Mouse (Mus musculus) layer of hippocampus, adult 11-12 months (tissue): ENCODE measurements around the gene Slc10a7.

Experiments used
- DNase-seq: peaks from one replicate; pipeline ENCODE4 v3.0.0; 2022; ENCODE audit warnings: low spot score

Gene Slc10a7

GRCm38 (mm10) chr8:78738304-78738703, 229.2 kb downstream of the Slc10a7 start:
- no peak for DNase-seq

GRCm38 (mm10) chr8:78740936-78741335, 231.8 kb downstream of the Slc10a7 start:
- DNase-seq: no peak

- no peak for DNase-seq
Observed at GRCm38 (mm10) chr8:78741496-78741895, 232.3 kb downstream of the Slc10a7 start.

- no peak for DNase-seq
Observed at GRCm38 (mm10) chr8:78741965-78742364, 232.8 kb downstream of the Slc10a7 start.

- DNase-seq: peak; percentile 50
Observed at GRCm38 (mm10) chr8:78742453-78742852, 233.3 kb downstream of the Slc10a7 start.

GRCm38 (mm10) chr8:78747052-78747451, 237.9 kb downstream of the Slc10a7 start:
- DNase-seq: no peak

- DNase-seq: no peak
Observed at GRCm38 (mm10) chr8:78748701-78749100, 239.6 kb downstream of the Slc10a7 start.

GRCm38 (mm10) chr8:78749861-78750825, 241.0 kb downstream of the Slc10a7 start:
- DNase-seq: no peak

GRCm38 (mm10) chr8:78751151-78751550, 242.0 kb downstream of the Slc10a7 start:
- DNase-seq: no peak

GRCm38 (mm10) chr8:78754986-78755385, 245.8 kb downstream of the Slc10a7 start:
- DNase-seq: no peak

GRCm38 (mm10) chr8:78759139-78759538, 250.0 kb downstream of the Slc10a7 start:
- no peak for DNase-seq

GRCm38 (mm10) chr8:78764976-78765375, 255.8 kb downstream of the Slc10a7 start:
- no peak for DNase-seq

GRCm38 (mm10) chr8:78765556-78765955, 256.4 kb downstream of the Slc10a7 start:
- no peak for DNase-seq

GRCm38 (mm10) chr8:78770584-78770983, 261.4 kb downstream of the Slc10a7 start:
- DNase-seq: no peak

- no peak for DNase-seq
Observed at GRCm38 (mm10) chr8:78771256-78771655, 262.1 kb downstream of the Slc10a7 start.

GRCm38 (mm10) chr8:78776816-78777215, 267.7 kb downstream of the Slc10a7 start:
- DNase-seq: no peak
